Mouse (Mus musculus) hindbrain, embryonic 12.5 days (tissue): Measurements from ENCODE around the gene Hat1. TPM values are rescaled to one million over a fixed set of nuclear protein-coding genes. Genes with fewer than 3 reads are reported as not detected.
"Not testable (repeated sequence)": the region's sequence is repeated elsewhere in the genome, so short reads cannot be mapped to it uniquely, and the experiment has no call there.

Experiments
- ATAC-seq: fragments of 200-750 bp; cut with Nextera tagmentation; 2 replicates; pipeline ENCODE4 v1.8.0; 2017; ENCODE audit warnings: moderate TSS enrichment; ENCODE audit not compliant: low FRiP score
- H3K27ac ChIP-seq: fragments of 300-500 bp; sonication (generic); 2 replicates; pipeline ENCODE4 v1.5.1; 2016; ENCODE audit warnings: mild to moderate bottlenecking
- H3K27me3 ChIP-seq: fragments of 300-500 bp; sonication (generic); 2 replicates; pipeline ENCODE4 v1.6.1; 2016; ENCODE audit warnings: mild to moderate bottlenecking
- H3K36me3 ChIP-seq: fragments of 300-500 bp; sonication (generic); 2 replicates; pipeline ENCODE4 v1.6.1; 2016; ENCODE audit warnings: mild to moderate bottlenecking
- H3K4me1 ChIP-seq: fragments of 300-500 bp; sonication (generic); 2 replicates; pipeline ENCODE4 v1.6.1; 2016
- H3K4me2 ChIP-seq: fragments of 300-500 bp; sonication (generic); replicated peaks from 2 replicates; pipeline ENCODE4 v1.6.1; 2016; ENCODE audit warnings: mild to moderate bottlenecking
- H3K4me3 ChIP-seq: fragments of 300-500 bp; sonication (generic); 2 replicates; pipeline ENCODE4 v1.5.1; 2016; ENCODE audit warnings: mild to moderate bottlenecking
- H3K9ac ChIP-seq: fragments of 300-500 bp; sonication (generic); 2 replicates; pipeline ENCODE4 v1.6.1; 2016; ENCODE audit warnings: mild to moderate bottlenecking, moderate library complexity
- H3K9me3 ChIP-seq: fragments of 300-500 bp; sonication (generic); replicated peaks from 2 replicates; pipeline ENCODE4 v1.6.1; 2016; ENCODE audit warnings: mild to moderate bottlenecking
- WGBS: fragments of 180-500 bp; shearing (Covaris S2); methylation state at CpG from one replicate; pipeline ENCODE4 v1.1.7; 2016; 5-methylcytosine and 5-hydroxymethylcytosine counted together
- polyA plus RNA-seq: library from polyadenylated mRNA; unstranded; fragments of >200 nt; fragmentation: Nextera tagmentation; extraction: Ambion mirVana; gene quantifications from 2 replicates; pipeline ENCODE4 v1.2.1, GENCODE M21; 2016

The Hat1 gene
- polyA plus RNA-seq, 1 experiment from 2014 or later, result 94.9 TPM

DNA sequence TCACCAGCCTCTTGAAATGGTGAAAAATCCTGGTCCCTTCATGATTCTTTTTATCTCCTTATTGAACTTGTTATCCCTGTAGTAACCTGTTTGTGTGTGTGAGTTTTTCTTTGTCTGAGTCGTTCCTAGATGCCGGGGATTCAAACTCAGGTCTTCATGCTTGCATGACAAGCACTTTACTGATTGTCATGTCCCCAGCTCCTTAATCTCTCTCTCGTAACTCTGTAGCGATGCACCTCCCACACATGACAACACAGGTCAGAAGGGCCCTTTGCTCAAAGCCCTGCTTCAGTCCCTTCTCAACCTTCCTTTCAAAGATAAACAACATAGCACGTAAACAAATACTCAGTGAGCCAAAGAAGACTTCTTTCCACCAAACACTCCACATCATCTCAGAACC, 30.4 kb upstream of the Hat1 start:
- no peaks in the 10 kb centered on the region for H3K9me3 ChIP-seq
- 89% methylated on average over 5 of the region's 5 CpGs for WGBS
- H3K9ac ChIP-seq, result no peak overlapping the region
- peaks cover 5% of the 10 kb centered on the region; the same call in 1 of the 2 replicates for H3K4me1 ChIP-seq
- no peak overlapping the region for H3K27ac ChIP-seq
- H3K4me3 ChIP-seq, result no peak overlapping the region
- peaks cover 20% of the 10 kb centered on the region for H3K36me3 ChIP-seq
- H3K27me3 ChIP-seq, result no peaks in the 10 kb centered on the region
- ATAC-seq, result no peak
- H3K4me2 ChIP-seq, result no peak overlapping the region

GRCm38 (mm10) chr2:71360192-71360591, 28.6 kb upstream of the Hat1 start:
- Histone ChIP-seq H3K27me3 (no peaks in the 10 kb centered on the region), H3K4me1 (no peaks in the 10 kb centered on the region), H3K4me2 (no peak overlapping the region), H3K4me3 (no peak overlapping the region), H3K27ac (no peak overlapping the region), H3K36me3 (peaks cover 20% of the 10 kb centered on the region), H3K9me3 (no peaks in the 10 kb centered on the region), H3K9ac (no peak overlapping the region)
- 85% methylated on average over 1 of the region's 1 CpGs for whole genome bisulfite sequencing
- ATAC-seq, result no peak

GRCm38 (mm10) chr2:71366618-71367124, 22.1 kb upstream of the Hat1 start:
- Histone ChIP-seq H3K4me3 (peak overlapping the region; percentile 76), H3K4me1 (peaks cover 11% of the 10 kb centered on the region), H3K27ac (peak overlapping the region; percentile 79), H3K4me2 (peak overlapping the region; percentile 69), H3K9ac (peak overlapping the region; percentile 73), H3K27me3 (no peaks in the 10 kb centered on the region), H3K9me3 (no peaks in the 10 kb centered on the region), H3K36me3 (peaks cover 7% of the 10 kb centered on the region; the same call in 1 of the 2 replicates)
- no peak for ATAC-seq
- WGBS, result 28% methylated on average over 9 of the region's 9 CpGs

GRCm38 (mm10) chr2:71367125-71367880, 21.5 kb upstream of the Hat1 start, which contains the start of gene Slc25a12:
Gene Slc25a12, minus strand, starts transcription at chr2:71367749.
- Histone ChIP-seq H3K27ac (peak within 1 kb of the TSS; percentile 79), H3K27me3 (no peaks in the 10 kb centered on the region), H3K4me3 (peak within 1 kb of the TSS; percentile 76), H3K36me3 (peaks cover under 1% of the 10 kb centered on the region; the same call in 1 of the 2 replicates), H3K4me2 (peak within 1 kb of the TSS; percentile 69), H3K4me1 (peaks cover 11% of the 10 kb centered on the region), H3K9me3 (no peaks in the 10 kb centered on the region), H3K9ac (peak within 1 kb of the TSS; percentile 73)
- under 1% methylated on average over 57 of the region's 57 CpGs for WGBS
- ATAC-seq, result peak; percentile 96

DNA sequence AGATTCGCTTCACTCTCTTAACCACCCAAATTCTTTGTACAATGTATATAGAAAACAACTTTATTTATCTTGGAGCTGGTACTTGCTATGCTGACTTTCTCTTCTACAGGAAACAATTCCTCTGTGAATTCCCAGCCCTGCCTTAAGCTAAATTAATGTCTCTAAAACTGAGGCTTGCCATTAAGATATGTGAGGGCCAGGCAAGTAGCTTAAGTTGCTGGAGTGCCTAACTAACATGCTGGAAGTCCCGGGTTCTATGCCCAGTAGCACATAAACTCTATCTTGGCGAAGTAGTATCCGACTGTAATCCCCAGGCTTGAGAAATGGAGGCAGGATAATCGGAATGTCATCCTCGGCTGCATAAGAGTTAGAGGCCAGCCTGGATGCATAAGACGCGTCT, 20.7 kb upstream of the Hat1 start:
- no peak for ATAC-seq

DNA sequence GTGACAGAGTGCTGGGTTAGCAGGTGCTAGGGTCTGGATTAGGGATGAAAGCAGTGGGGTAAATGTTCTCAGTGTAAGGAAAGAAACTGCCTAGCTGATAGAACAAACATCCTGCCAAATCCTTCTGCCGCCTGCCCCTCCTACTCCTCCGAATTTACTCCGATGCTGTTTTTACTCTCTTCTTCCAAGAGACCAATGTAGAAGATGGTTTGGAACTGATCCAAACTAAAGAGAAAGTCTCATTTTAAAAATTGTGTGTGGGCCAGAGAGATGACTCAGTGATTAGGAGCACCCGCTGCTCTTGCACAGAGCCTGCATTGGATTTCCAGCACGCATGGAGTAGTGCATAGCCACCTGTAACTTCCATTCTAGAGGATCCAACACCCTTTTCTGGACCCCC, 17.0 kb upstream of the Hat1 start:
- WGBS, result 83% methylated on average over 5 of the region's 5 CpGs
- Histone ChIP-seq H3K9me3 (no peaks in the 10 kb centered on the region), H3K27me3 (no peaks in the 10 kb centered on the region), H3K27ac (no peak overlapping the region), H3K36me3 (no peaks in the 10 kb centered on the region), H3K4me3 (no peak overlapping the region), H3K4me1 (peaks cover 1% of the 10 kb centered on the region), H3K4me2 (no peak overlapping the region), H3K9ac (no peak overlapping the region)
- no peak for ATAC-seq

More for the DNA sequence above, 20.7 kb upstream of the Hat1 start:
- Histone ChIP-seq H3K36me3 (no peaks in the 10 kb centered on the region), H3K27me3 (no peaks in the 10 kb centered on the region), H3K4me2 (peak overlapping the region; percentile 69), H3K4me3 (no peak overlapping the region), H3K9ac (no peak overlapping the region), H3K4me1 (peaks cover 11% of the 10 kb centered on the region), H3K9me3 (no peaks in the 10 kb centered on the region), H3K27ac (no peak overlapping the region)
- 39% methylated on average over 8 of the region's 8 CpGs for WGBS

DNA sequence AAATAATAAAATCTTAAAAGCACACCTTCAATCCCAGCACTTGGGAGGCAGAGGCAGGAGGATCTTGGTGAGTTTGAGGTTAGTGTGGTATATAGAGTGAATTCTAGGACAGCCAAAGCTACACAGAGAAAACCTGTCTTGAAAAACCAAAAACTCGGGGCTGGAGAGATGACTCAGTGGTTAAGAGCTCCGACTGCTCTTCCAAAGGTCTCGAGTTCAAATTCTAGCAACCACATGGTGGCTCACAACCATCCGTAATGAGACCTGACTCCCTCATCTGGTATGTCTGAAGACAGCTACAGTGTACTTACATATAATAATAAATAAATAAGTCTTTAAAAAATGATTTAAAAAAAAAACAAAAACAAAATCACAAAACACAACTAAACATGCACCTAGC, 16.5 kb upstream of the Hat1 start:
- not testable (repeated sequence) for H3K4me2 ChIP-seq, ATAC-seq
- 86% methylated on average over 4 of the region's 4 CpGs for WGBS

DNA sequence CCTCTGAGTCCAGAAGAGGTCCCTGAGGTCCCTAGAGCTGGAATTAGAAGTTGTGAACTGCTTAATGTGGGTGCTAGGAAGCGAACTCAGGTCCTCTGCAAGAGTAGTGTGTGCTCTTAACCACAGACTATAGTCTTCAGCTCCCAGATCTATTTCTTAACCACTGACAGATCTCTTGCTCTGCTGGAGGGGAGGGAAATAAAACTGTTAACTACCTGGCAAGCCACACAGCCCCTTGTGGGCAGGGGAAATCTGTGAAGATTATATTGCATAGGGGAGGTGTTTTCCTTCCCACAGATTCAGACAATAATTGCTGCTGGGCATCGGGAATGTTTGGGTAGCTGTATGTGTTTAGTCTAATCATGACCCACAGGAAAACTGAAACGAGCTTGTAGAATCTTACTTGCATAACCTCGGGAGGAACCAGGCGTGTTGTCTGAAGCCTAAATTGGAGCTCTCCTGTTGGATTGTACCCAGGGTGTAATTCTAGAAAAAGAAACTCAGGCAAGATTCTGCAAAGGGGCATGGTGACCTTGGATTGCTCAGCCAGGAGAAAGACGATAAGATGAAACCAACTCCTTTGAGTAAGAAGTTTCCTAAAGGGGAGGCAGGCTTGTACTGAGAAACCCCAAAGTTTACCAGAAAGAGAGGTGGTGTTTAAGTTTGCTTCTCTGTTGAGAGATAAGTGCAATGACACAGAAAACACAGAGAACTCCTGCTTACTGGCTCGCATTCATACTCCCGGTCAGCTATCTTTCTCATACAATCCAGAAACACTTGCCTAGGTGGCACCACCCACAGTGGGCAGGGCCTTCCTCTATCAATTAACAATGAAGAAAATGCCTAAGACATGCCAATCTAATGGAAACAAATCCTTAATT, 14.2 kb upstream of the Hat1 start:
- ATAC-seq, result no peak
- no peaks in the 10 kb centered on the region for H3K27me3 ChIP-seq
- 76% methylated on average over 8 of the region's 8 CpGs for WGBS

More for the DNA sequence above, 16.5 kb upstream of the Hat1 start:
- H3K27me3 ChIP-seq, H3K9me3 ChIP-seq, H3K9ac ChIP-seq, H3K27ac ChIP-seq, H3K4me3 ChIP-seq, H3K36me3 ChIP-seq, H3K4me1 ChIP-seq: not testable (repeated sequence)

GRCm38 (mm10) chr2:71376433-71376906, 12.3 kb upstream of the Hat1 start:
- Histone ChIP-seq H3K27me3 (no peaks in the 10 kb centered on the region; the same call in 1 of the 2 replicates), H3K27ac (no peak overlapping the region), H3K36me3 (no peaks in the 10 kb centered on the region), H3K4me1 (no peaks in the 10 kb centered on the region), H3K4me2 (no peak overlapping the region), H3K4me3 (no peak overlapping the region), H3K9ac (no peak overlapping the region), H3K9me3 (no peaks in the 10 kb centered on the region)
- ATAC-seq, result no peak
- WGBS, result 50% methylated on average over 11 of the region's 11 CpGs

More for the DNA sequence above, 14.2 kb upstream of the Hat1 start:
- Histone ChIP-seq H3K4me1 (no peaks in the 10 kb centered on the region), H3K4me2 (no peak overlapping the region), H3K4me3 (no peak overlapping the region), H3K9me3 (no peaks in the 10 kb centered on the region), H3K36me3 (no peaks in the 10 kb centered on the region), H3K27ac (no peak overlapping the region), H3K9ac (no peak overlapping the region)

DNA sequence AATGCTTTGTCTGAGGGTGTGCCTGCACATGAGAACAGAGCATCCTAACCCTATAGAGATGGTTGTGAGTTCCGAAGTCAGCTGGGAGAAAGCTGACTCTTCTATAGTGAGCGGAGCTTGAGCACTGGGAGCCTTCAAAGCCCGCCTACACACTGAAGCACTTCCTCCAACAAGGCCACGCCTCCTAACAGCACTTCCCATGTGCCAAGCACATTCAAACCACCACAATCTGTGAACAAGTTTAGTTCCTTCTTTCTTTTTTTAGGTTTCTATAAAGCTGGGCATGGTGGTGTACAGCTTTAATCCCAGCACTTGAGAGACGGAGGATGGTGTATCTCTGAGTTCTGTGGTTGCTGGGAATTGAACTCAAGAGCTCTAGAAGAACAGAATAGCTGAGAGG, 11.3 kb upstream of the Hat1 start:
- Histone ChIP-seq H3K27me3 (no peaks in the 10 kb centered on the region; the same call in 1 of the 2 replicates), H3K4me2 (no peak overlapping the region), H3K9me3 (no peaks in the 10 kb centered on the region), H3K4me1 (no peaks in the 10 kb centered on the region), H3K27ac (no peak overlapping the region), H3K4me3 (no peak overlapping the region), H3K36me3 (no peaks in the 10 kb centered on the region), H3K9ac (no peak overlapping the region)
- ATAC-seq, result no peak
- 87% methylated on average over 5 of the region's 5 CpGs for WGBS

GRCm38 (mm10) chr2:71381962-71382361, 6.8 kb upstream of the Hat1 start:
- 80% methylated on average over 4 of the region's 4 CpGs for WGBS
- Histone ChIP-seq H3K27ac (no peak overlapping the region), H3K9ac (no peak overlapping the region), H3K4me2 (no peak overlapping the region), H3K9me3 (no peaks in the 10 kb centered on the region), H3K4me3 (no peak overlapping the region), H3K4me1 (no peaks in the 10 kb centered on the region), H3K36me3 (no peaks in the 10 kb centered on the region), H3K27me3 (no peaks in the 10 kb centered on the region; the same call in 1 of the 2 replicates)
- ATAC-seq, result no peak

DNA sequence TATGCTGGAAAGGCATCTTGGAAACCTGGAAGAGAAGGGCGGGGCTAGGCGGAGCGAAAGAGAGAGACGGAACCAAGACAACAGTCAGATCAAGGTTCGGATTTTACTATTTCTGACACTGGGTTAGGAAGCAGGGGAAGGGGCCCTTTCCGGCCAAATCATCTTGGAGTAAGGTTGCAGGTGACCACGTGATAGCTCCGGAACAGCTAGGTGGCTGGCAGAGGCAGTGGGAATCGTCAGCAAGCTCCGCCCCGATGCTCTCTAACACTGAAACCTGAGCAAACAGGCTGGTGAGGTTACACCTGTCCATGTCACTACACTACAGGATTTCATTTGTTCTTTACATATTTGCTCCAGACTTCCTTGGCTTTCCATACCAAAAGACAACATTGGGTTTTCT, 4.9 kb upstream of the Hat1 start:
- no peak for ATAC-seq
- Histone ChIP-seq H3K36me3 (no peaks in the 10 kb centered on the region), H3K9ac (no peak overlapping the region), H3K9me3 (no peaks in the 10 kb centered on the region), H3K4me1 (no peaks in the 10 kb centered on the region), H3K4me3 (no peak overlapping the region), H3K27me3 (no peaks in the 10 kb centered on the region; the same call in 1 of the 2 replicates), H3K4me2 (0 out of 2 replicates have a peak overlapping the region, but pooled peaks have one; percentile 19), H3K27ac (no peak overlapping the region)
- WGBS, result 45% methylated on average over 11 of the region's 11 CpGs
